Mouse (Mus musculus): ENCODE data around the gene 1700113H08Rik.

1700113H08Rik gene

DNA sequence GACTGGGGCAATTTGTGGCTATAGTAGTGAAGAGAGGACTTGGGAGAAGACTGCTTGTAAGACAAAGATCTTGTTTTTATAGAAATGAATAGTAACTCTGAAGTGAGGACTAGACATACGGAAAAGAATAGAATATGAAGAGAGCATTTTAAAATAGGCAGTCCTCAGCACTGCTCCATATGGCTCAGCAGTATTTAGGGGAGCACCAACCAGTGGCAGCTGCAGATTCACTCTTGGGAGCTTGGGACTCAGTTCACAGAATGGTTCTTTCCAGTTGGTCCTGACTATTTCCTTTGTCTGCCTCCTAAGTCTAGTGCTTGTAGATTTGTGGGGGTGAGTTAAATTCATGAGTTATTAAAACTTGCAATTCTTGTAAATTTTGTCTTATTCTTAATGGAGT, 151.6 kb downstream of the 1700113H08Rik start:
- no peak for DNase-seq (ENCODE audit: low spot score in 2 of 2)

GRCm38 (mm10) chr10:87211046-87211445, 153.2 kb downstream of the 1700113H08Rik start:
- DNase-seq (ENCODE audit: low spot score in 2 of 2): no peak

DNA sequence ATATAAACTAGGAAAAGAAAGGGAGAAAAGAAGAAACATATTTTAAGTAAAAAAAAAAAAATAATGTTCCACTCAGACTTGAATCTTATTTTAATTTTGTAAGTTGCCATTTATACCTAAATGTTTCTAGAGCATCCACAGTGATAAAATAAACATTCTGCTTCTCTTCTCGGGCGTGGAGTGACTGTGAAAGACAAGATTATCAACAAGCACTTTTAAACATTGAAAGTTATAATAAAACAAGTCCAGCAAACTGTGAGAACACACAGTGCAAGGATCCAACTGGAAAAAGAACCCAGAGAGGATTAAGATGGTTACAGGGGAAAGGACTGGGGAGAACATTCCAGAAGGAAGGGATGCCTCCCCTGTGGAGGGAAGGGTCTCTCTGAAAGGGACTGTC, 155.0 kb downstream of the 1700113H08Rik start:
- no peak for DNase-seq (ENCODE audit: low spot score in 2 of 2)

GRCm38 (mm10) chr10:87230071-87230910, 172.4 kb downstream of the 1700113H08Rik start:
- peak in 1 of 2 experiments; percentile 6 for DNase-seq (ENCODE audit: low spot score in 2 of 2)

DNA sequence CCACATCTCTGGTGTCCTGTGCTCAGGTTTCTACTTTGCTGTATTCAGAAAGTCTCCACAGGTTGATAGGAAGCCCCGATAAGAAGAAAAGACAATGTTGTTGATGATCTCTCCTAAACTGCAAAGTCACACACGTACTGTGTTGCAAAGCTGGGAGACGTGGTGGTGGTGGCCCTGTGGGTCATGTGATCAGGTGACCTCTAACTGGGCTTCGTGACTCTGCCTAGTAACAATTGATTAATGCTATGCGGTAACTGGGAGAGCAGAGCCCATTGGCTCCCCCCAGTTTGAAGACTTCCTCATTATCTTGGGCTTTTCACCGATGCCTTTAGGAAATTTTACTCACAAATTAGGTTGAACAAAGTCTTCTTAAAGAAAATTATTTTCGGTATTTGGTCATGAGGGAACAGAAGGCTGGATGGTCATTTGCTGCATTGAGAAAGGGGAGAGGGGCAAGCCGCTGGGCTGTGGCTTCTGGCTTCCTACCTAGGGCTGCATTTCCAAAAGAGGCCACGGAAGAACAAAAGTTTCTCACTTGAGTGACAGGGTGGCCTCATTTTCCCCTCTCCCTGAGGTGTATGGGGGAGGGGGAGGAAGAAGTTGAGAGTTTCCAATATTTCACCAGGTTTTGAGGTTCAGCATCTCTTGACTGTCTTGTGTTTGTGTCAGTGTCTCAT, 181.6 kb downstream of the 1700113H08Rik start:
- DNase-seq (ENCODE audit: low spot score in 2 of 2): no peak

DNA sequence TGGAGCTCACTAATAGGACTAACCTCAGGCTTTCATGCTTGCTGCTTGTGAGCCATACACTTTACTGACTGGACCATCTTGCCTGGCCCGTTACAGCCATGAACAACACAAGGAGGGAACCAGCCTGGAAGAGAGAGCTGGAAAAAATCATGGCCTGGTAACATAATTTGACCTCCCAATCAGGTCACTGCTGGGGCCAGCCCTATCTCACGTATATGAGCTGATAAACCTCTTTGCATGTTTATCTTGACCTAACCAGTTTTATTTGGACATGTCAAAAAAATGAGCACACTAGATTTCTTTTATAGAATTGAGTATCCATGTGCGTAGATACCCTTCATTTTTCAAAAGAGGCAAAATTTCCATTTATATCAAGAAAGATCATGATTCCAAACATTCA, 213.9 kb downstream of the 1700113H08Rik start:
- no peak for DNase-seq (ENCODE audit: low spot score in 2 of 2)

DNA sequence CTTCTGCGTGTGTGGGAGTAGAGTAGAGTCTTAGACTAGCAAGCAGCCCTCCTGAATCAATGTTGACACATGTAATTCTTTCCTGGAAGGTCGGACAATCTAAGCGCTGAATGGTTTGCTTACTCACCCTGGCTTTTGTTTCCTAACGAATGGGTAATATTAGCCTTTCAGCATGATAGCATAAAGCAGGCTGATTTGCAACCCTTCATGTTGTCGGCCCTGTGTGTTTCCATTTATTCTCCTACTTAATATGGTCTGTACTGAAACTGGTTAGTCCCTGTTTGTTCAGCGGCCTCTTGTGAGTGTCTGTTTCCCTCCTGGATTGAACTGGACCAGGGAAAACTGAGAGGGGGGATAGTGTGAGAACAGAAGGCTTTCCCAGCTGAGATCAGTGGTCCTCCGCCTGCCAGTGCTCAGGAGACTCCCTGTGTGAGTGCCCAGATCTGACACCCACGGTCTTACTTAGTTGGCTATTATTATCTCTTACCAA, 214.3 kb downstream of the 1700113H08Rik start:
- no peak for DNase-seq (ENCODE audit: low spot score in 2 of 2)

DNA sequence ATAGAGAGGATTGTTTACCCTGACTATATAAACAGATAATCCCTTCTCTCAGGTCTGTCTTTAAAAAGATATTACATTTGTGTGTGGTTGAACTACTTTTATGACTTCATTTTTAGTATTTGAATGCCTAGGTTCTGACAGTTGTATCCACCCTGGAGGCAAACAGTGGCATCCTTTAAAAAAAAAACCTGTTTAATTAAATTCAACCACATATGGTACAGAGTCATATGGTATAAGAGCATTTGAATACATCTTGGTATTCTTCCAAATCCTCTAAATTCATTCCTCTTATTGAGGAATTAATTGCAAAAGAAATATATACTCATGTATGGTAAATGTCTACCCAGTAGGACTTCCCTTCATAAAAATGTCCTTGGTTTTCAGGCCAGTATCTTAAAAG, 217.2 kb downstream of the 1700113H08Rik start:
- DNase-seq (ENCODE audit: low spot score in 2 of 2): no peak
